Mouse (Mus musculus): Measurements from ENCODE around the gene Tmprss11e. TPM values are rescaled to one million over a fixed set of nuclear protein-coding genes. Genes with fewer than 3 reads are reported as not detected.

Tmprss11e gene
- polyA plus RNA-seq, 1 experiment from 2014 or later, result not detected

DNA sequence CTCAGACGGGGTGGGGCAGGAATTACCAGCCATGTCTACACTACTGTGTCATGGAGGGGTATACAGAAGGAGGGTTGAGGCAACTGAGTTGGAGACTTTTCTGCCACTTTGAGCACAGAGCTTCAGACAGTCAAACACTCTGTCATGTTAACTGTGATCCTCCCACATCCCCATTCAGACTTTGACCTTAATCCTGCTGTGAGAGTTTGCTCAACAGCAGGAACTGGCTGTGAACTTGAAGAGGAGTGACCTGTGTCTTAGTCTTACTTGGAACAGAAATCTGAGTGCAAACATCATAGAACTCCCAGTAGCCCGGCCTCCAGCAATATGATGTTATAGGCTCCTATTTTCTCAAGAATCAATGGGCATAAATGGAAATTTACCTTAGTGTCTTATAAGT lies 9.8 kb downstream of the Tmprss11e start:
- 81% methylated on average over 2 of the region's 2 CpGs for WGBS
- Histone ChIP-seq H3K27me3 (replicated peaks; ENCODE audit: low read depth, poor library complexity, severe bottlenecking) (no peaks in the 10 kb centered on the region), H3K4me1 (no peaks in the 10 kb centered on the region), H3K27ac (replicated peaks) (no peak overlapping the region), H3K4me3 (no peak overlapping the region), H3K9me3 (no peaks in the 10 kb centered on the region), H3K36me3 (replicated peaks) (no peaks in the 10 kb centered on the region)
- DNase-seq (ENCODE audit: low spot score), result no peak

DNA sequence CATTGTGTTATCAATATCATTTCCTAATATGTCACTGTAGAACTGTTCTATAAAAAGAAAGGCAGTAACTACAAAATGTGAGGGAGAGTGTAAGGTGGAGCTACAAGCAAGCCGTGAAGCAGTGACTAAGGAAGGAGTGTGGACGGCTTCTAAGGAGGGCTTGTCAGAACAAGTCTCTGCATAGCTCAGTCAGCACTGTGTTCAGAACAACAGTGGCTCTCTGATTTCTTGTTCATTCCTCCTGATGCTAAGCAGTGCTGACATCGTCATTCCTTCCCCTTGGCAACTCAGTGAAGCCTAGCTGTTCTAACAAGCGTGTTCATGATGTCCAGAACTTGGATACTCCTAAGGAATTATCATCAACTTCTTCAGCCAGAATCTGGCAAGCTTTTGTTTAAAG lies 15.0 kb downstream of the Tmprss11e start:
- no peaks in the 10 kb centered on the region for H3K36me3 ChIP-seq (replicated peaks)
- no peak overlapping the region for H3K27ac ChIP-seq (replicated peaks)
- peaks cover 5% of the 10 kb centered on the region for H3K4me1 ChIP-seq
- 62% methylated on average over 4 of the region's 4 CpGs for WGBS
- no peak for DNase-seq (ENCODE audit: low spot score)
- no peak overlapping the region for H3K4me3 ChIP-seq
- H3K9me3 ChIP-seq, result no peaks in the 10 kb centered on the region
- H3K27me3 ChIP-seq (replicated peaks; ENCODE audit: low read depth, poor library complexity, severe bottlenecking), result no peaks in the 10 kb centered on the region

DNA sequence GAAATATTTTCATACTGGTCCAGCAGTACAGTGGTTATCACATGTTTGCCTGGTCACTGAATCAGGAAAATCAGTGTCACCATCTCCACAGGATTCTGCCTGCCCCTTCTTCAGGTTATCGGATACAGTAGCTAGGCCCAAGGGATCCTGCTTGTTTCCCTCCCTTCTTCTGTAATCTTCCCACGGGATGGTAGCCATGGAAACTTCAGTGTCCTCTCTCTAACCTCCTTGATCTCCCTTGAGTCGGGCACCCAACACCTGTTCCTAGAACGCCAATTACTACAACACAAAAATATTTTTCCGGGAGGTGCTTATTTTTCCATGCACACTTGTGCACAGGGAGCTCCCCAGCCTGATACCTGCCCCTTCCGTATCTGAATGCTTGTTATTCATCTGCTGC lies 17.0 kb downstream of the Tmprss11e start:
- no peak overlapping the region for H3K4me3 ChIP-seq
- peaks cover 7% of the 10 kb centered on the region for H3K4me1 ChIP-seq
- H3K36me3 ChIP-seq (replicated peaks), result no peaks in the 10 kb centered on the region
- 80% methylated on average over 6 of the region's 6 CpGs for WGBS
- no peaks in the 10 kb centered on the region for H3K9me3 ChIP-seq
- H3K27me3 ChIP-seq (replicated peaks; ENCODE audit: low read depth, poor library complexity, severe bottlenecking), result no peaks in the 10 kb centered on the region
- no peak overlapping the region for H3K27ac ChIP-seq (replicated peaks)
- DNase-seq (ENCODE audit: low spot score), result no peak

DNA sequence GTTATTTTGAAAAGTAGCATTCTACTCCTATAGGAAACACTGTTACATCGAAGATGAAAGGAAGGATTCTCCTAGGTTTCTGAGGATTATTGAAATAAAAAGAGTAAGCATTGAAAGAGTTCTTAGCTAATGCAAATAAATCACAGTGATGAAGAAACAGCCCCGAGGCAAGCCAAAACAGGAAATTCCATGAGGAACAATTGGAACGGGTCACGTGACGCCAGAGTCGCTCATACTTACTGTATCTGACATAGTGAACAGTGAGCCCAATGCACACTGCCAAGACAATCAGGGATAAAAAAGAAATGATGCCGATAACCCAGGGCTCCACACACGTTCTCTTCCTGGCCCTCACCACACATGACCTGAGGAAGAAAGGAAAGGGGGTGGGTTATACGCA lies 18.6 kb downstream of the Tmprss11e start:
- Histone ChIP-seq H3K4me1 (peaks cover 13% of the 10 kb centered on the region), H3K36me3 (replicated peaks) (no peaks in the 10 kb centered on the region), H3K27ac (replicated peaks) (no peak overlapping the region), H3K4me3 (no peak overlapping the region), H3K27me3 (replicated peaks; ENCODE audit: low read depth, poor library complexity, severe bottlenecking) (no peaks in the 10 kb centered on the region), H3K9me3 (no peaks in the 10 kb centered on the region)
- DNase-seq (ENCODE audit: low spot score), result no peak
- WGBS, result 80% methylated on average over 9 of the region's 9 CpGs

DNA sequence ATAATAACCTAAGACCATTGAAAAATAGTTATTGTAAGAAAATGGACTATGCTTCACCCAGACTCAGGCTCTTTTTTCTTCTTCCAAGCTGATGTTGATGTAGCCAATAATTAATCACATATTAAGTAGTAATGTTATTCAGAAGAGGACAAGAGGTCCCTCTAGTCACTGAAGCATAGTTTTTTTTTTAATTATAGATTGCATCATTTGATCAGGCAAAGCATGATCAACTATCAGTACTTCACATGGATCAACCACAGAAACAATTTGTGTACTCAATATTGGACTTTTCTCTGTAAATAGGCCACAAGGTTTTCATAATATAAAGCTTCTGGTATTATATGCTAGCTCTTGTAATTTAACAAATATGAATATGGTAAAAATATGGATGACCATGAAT lies 20.6 kb downstream of the Tmprss11e start:
- Histone ChIP-seq H3K27me3 (replicated peaks; ENCODE audit: low read depth, poor library complexity, severe bottlenecking) (no peaks in the 10 kb centered on the region), H3K4me1 (peaks cover 13% of the 10 kb centered on the region), H3K9me3 (no peaks in the 10 kb centered on the region), H3K27ac (replicated peaks) (no peak overlapping the region), H3K36me3 (replicated peaks) (no peaks in the 10 kb centered on the region), H3K4me3 (no peak overlapping the region)
- DNase-seq (ENCODE audit: low spot score), result no peak

DNA sequence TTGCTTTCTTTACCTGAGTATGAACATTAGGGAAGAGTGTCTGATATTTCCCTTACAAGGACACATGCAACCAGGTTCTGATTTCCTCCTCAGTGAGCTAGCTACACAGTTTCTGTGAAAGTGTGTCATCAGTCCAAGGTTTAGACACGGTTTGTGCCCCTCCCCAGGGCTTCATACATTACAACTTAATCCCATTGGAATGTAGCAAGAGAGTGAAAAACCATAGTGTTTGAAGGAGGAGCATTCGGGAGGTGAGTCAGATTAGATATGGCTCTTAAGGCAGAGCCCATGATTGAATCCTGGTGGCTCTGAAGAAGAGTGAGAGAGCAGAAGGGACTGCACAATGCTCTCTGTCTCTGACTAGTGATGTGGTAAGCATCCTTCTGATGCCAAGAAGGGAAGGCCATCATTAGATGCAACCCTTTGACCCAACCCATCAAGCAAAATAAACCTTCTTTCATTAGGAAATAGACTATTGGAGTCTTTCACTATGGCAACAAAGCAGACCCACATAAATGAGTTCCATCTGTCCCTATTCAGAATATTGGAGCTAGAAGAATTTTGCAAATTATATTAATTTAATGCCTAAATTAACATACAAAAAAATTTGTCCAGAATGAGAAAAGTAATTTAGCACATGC lies 22.7 kb downstream of the Tmprss11e start:
- Histone ChIP-seq H3K4me3 (no peak overlapping the region), H3K36me3 (replicated peaks) (no peaks in the 10 kb centered on the region), H3K4me1 (peaks cover 13% of the 10 kb centered on the region), H3K27me3 (replicated peaks; ENCODE audit: low read depth, poor library complexity, severe bottlenecking) (no peaks in the 10 kb centered on the region), H3K9me3 (no peaks in the 10 kb centered on the region), H3K27ac (replicated peaks) (no peak overlapping the region)
- 27% methylated on average over 2 of the region's 2 CpGs for WGBS
- DNase-seq (ENCODE audit: low spot score), result peak; percentile 9

DNA sequence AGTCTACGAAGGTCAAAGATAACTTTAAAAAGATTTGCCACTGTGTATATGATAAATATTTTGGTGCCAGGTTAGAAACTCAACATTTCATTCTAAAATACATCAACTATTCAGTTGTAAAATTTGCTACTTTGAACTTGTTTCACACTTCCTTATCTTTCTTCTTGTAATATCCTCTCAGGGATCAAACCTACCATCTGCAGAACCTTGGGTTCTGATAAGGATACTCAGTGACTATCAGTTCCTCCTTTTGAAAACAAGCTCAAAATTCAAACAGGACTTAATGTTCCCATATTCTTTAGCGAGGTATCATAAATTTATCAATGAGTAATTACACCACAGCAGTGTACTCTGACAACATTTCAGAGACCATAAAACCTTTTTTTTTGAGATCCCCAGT lies 30.6 kb downstream of the Tmprss11e start:
- Histone ChIP-seq H3K9me3 (no peaks in the 10 kb centered on the region), H3K27me3 (replicated peaks; ENCODE audit: low read depth, poor library complexity, severe bottlenecking) (no peaks in the 10 kb centered on the region), H3K4me1 (no peaks in the 10 kb centered on the region), H3K4me3 (no peak overlapping the region), H3K36me3 (replicated peaks) (no peaks in the 10 kb centered on the region), H3K27ac (replicated peaks) (no peak overlapping the region)
- DNase-seq (ENCODE audit: low spot score), result no peak
- 91% methylated on average over 2 of the region's 2 CpGs for WGBS

DNA sequence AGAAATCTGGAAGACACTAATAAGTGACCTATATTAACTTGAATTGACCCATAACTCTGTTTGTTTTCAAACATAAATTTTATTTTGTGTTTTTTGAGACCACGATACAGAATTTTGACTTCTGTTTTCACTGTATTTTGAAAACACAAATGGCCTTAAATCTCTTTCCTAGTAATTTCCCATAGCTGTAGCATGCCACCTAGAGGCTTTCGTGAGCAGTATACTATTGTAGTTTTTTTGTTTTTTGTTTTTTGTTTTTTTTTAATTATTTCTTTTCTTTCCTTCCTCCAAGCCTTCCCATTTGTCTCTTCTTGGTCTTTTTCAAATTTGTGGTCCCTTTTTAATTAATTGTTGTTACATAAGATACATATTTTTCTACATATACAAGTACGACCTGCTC lies 40.7 kb downstream of the Tmprss11e start:
- no peak for DNase-seq (ENCODE audit: low spot score)
- Histone ChIP-seq H3K9me3 (no peaks in the 10 kb centered on the region), H3K4me1 (no peaks in the 10 kb centered on the region), H3K4me3 (no peak overlapping the region), H3K36me3 (replicated peaks) (no peaks in the 10 kb centered on the region), H3K27ac (replicated peaks) (no peak overlapping the region), H3K27me3 (replicated peaks; ENCODE audit: low read depth, poor library complexity, severe bottlenecking) (no peaks in the 10 kb centered on the region)
- 83% methylated on average over 3 of the region's 3 CpGs for WGBS

DNA sequence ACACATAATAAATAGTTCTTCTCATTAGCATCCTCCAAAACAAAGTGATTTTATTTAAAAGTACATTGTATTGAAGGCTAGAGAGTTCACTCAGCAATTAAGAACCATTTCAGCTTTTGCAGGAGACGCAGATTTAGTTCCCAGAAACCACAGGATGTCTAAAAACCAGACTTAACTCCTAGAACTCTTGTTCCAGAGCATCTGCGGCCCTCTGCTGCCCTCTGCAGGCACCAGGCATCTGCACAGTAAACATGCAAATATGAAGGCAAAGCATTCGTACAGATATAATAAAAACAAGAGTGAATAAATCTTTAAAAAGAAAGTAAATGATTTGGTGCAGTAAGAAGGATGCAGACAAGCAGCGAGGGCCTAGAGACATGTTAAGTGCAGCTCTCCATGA lies 60.9 kb downstream of the Tmprss11e start:
- Histone ChIP-seq H3K27me3 (replicated peaks; ENCODE audit: low read depth, poor library complexity, severe bottlenecking) (no peaks in the 10 kb centered on the region), H3K36me3 (replicated peaks) (no peaks in the 10 kb centered on the region), H3K27ac (replicated peaks) (no peak overlapping the region), H3K9me3 (no peaks in the 10 kb centered on the region), H3K4me3 (no peak overlapping the region), H3K4me1 (no peaks in the 10 kb centered on the region)
- 60% methylated on average over 4 of the region's 4 CpGs for WGBS
- peak; percentile 58 for DNase-seq (ENCODE audit: low spot score)

DNA sequence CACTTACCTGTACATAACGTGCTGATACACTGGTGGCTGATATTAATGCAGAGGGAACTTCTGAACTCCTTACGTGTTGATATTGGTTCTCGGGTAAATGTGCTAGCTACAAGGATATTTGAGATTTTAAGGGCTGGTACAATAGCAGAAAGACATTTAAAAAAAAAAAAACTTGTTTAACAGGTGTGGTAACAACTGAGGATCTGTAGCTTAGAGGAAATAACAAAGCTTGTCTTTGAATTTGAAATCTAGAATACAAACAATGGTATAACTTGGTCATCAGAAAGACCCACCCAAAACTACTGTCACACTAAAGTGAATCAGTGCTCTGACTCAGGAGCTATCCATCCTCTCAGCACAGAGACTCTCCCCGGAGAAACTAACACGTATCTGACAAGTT lies 69.4 kb downstream of the Tmprss11e start, which contains the start of gene Tmprss11b:
TSS of gene Tmprss11b (minus strand) at position 101 of the 400 bp plus-strand sequence.
- no peak for DNase-seq (ENCODE audit: low spot score)
- H3K9me3 ChIP-seq, result no peaks in the 10 kb centered on the region
- no peak within 1 kb of the TSS for H3K4me3 ChIP-seq
- no peak within 1 kb of the TSS for H3K27ac ChIP-seq (replicated peaks)
- WGBS, result 82% methylated on average over 5 of the region's 5 CpGs
- no peaks in the 10 kb centered on the region for H3K36me3 ChIP-seq (replicated peaks)
- H3K27me3 ChIP-seq (replicated peaks; ENCODE audit: low read depth, poor library complexity, severe bottlenecking), result no peaks in the 10 kb centered on the region
- H3K4me1 ChIP-seq, result no peaks in the 10 kb centered on the region

Other genes with a start within 250 kb of the Tmprss11e start
- not detected in 2 replicates for gene Tmprss11g, start 227.2 kb downstream of the Tmprss11e start, polyA plus RNA-seq (2016; fragmentation: Nextera tagmentation; extraction: Ambion mirVana)
- 0.04 TPM in 1 of 2 replicates, not detected in the other for gene Tmprss11f, start 113.4 kb downstream of the Tmprss11e start, polyA plus RNA-seq (2016; fragmentation: Nextera tagmentation; extraction: Ambion mirVana)
- not detected in 2 replicates for gene Tmprss11b, start 69.5 kb downstream of the Tmprss11e start, polyA plus RNA-seq (2016; fragmentation: Nextera tagmentation; extraction: Ambion mirVana)
- 40.0 and 43.7 TPM in 2 replicates for gene Ythdc1, start 58.4 kb upstream of the Tmprss11e start, polyA plus RNA-seq (2016; fragmentation: Nextera tagmentation; extraction: Ambion mirVana)
- gene Ugt2b34, start 161.1 kb upstream of the Tmprss11e start, polyA plus RNA-seq (2016; fragmentation: Nextera tagmentation; extraction: Ambion mirVana), result 0.06 TPM in 1 of 2 replicates, not detected in the other
- not detected in 2 replicates for gene Ugt2b1, start 180.7 kb upstream of the Tmprss11e start, polyA plus RNA-seq (2016; fragmentation: Nextera tagmentation; extraction: Ambion mirVana)